Mouse (Mus musculus) midbrain, embryonic 16.5 days (tissue): Measurements from ENCODE around the gene Smarcad1. TPM values are rescaled to one million over a fixed set of nuclear protein-coding genes. Genes with fewer than 3 reads are reported as not detected.
"Not testable (repeated sequence)": the region's sequence is repeated elsewhere in the genome, so short reads cannot be mapped to it uniquely, and the experiment has no call there.

Source experiments
- ATAC-seq: fragments of 200-750 bp; cut with Nextera tagmentation; 2 replicates; pipeline ENCODE4 v1.8.0; 2017; ENCODE audit warnings: moderate TSS enrichment
- H3K27ac ChIP-seq: fragments of 300-500 bp; sonication (generic); 2 replicates; pipeline ENCODE4 v1.5.1; 2014; ENCODE audit warnings: mild to moderate bottlenecking, low read length, mixed read lengths
- H3K27me3 ChIP-seq: fragments of 300-500 bp; sonication (generic); 2 replicates; pipeline ENCODE4 v1.6.1; 2014; ENCODE audit warnings: low read depth, low read length, mixed read lengths; ENCODE audit not compliant: control insufficient read depth, insufficient read depth
- H3K36me3 ChIP-seq: fragments of 300-500 bp; sonication (generic); 2 replicates; pipeline ENCODE4 v1.6.1; 2014; ENCODE audit warnings: mild to moderate bottlenecking, low read length, moderate library complexity, mixed read lengths; ENCODE audit not compliant: control insufficient read depth, insufficient read depth
- H3K4me1 ChIP-seq: fragments of 300-500 bp; sonication (generic); 2 replicates; pipeline ENCODE4 v1.6.1; 2014; ENCODE audit warnings: mild to moderate bottlenecking, low read length, mixed read lengths; ENCODE audit not compliant: control insufficient read depth, insufficient read depth
- H3K4me2 ChIP-seq: fragments of 300-500 bp; sonication (generic); 2 replicates; pipeline ENCODE4 v1.6.1; 2014; ENCODE audit warnings: mild to moderate bottlenecking, low read length, mixed read lengths
- H3K4me3 ChIP-seq: fragments of 300-500 bp; sonication (generic); 2 replicates; pipeline ENCODE4 v1.5.1; 2014; ENCODE audit warnings: low read depth, mild to moderate bottlenecking, low read length, moderate library complexity, mixed read lengths
- H3K9ac ChIP-seq: fragments of 300-500 bp; sonication (generic); 2 replicates; pipeline ENCODE4 v1.6.1; 2014; ENCODE audit warnings: low read depth, low read length, mixed read lengths
- H3K9me3 ChIP-seq: fragments of 300-500 bp; sonication (generic); replicated peaks from 2 replicates; pipeline ENCODE4 v1.6.1; 2014; ENCODE audit warnings: mild to moderate bottlenecking, low read length, mixed read lengths; ENCODE audit not compliant: control insufficient read depth, poor library complexity, severe bottlenecking
- WGBS: fragments of 180-500 bp; shearing (Covaris S2); extraction: QIAGEN DNeasy Blood & Tissue Kit; methylation state at CpG from one replicate; pipeline ENCODE4 v1.1.7; 2014; 5-methylcytosine and 5-hydroxymethylcytosine counted together
- polyA plus RNA-seq: library from polyadenylated mRNA; unstranded; fragments of >200 nt; fragmentation: Nextera tagmentation; extraction: Ambion mirVana; gene quantifications from 2 replicates; pipeline ENCODE4 v1.2.1, GENCODE M21; 2015

The Smarcad1 gene
- polyA plus RNA-seq = 52.2 and 68.1 TPM in 2 replicates

- Histone ChIP-seq H3K36me3 (peaks cover 19% of the 10 kb centered on the region), H3K4me3 (peak within 1 kb of the TSS; percentile 85), H3K9me3 (no peaks in the 10 kb centered on the region), H3K9ac (peak within 1 kb of the TSS; percentile 99), H3K4me1 (peaks cover 11% of the 10 kb centered on the region), H3K27ac (peak within 1 kb of the TSS; percentile 99), H3K27me3 (no peaks in the 10 kb centered on the region), H3K4me2 (peak within 1 kb of the TSS; percentile 59)
- under 1% methylated on average over 77 of the region's 81 CpGs for WGBS
- ATAC-seq = peak; percentile 96
Observed at GRCm38 (mm10) chr6:65042491-65043171, at the start of gene Smarcad1. Gene Smarcad1 (plus strand): TSS chr6:65042583.

GRCm38 (mm10) chr6:64996824-64997421 lies 45.5 kb upstream of the Smarcad1 start:
- no peaks in the 10 kb centered on the region for H3K9me3 ChIP-seq
- 45% methylated on average over 13 of the region's 13 CpGs for WGBS
- H3K4me1 ChIP-seq = no peaks in the 10 kb centered on the region
- no peak overlapping the region for H3K27ac ChIP-seq
- H3K4me2 ChIP-seq = no peak overlapping the region
- no peaks in the 10 kb centered on the region for H3K27me3 ChIP-seq
- H3K9ac ChIP-seq = no peak overlapping the region
- H3K4me3 ChIP-seq = no peak overlapping the region
- H3K36me3 ChIP-seq = no peaks in the 10 kb centered on the region
- ATAC-seq = 0 out of 2 replicates have a peak, but pooled peaks have one; percentile 67

- 84% methylated on average over 2 of the region's 2 CpGs for WGBS
- no peaks in the 10 kb centered on the region for H3K9me3 ChIP-seq
Observed at GRCm38 (mm10) chr6:64997805-64998204, 44.6 kb upstream of the Smarcad1 start.

GRCm38 (mm10) chr6:65000757-65001156 lies 41.6 kb upstream of the Smarcad1 start:
- not testable (repeated sequence) for ATAC-seq, H3K4me1 ChIP-seq, H3K27me3 ChIP-seq, H3K9me3 ChIP-seq, H3K36me3 ChIP-seq, H3K9ac ChIP-seq, H3K27ac ChIP-seq, H3K4me2 ChIP-seq, H3K4me3 ChIP-seq
- 85% methylated on average over 5 of the region's 5 CpGs for WGBS

More at GRCm38 (mm10) chr6:64997805-64998204, 44.6 kb upstream of the Smarcad1 start:
- Histone ChIP-seq H3K27me3 (no peaks in the 10 kb centered on the region), H3K27ac (no peak overlapping the region), H3K4me1 (no peaks in the 10 kb centered on the region), H3K4me2 (no peak overlapping the region), H3K9ac (no peak overlapping the region), H3K4me3 (no peak overlapping the region), H3K36me3 (no peaks in the 10 kb centered on the region)
- no peak for ATAC-seq

GRCm38 (mm10) chr6:65002196-65002595 lies 40.2 kb upstream of the Smarcad1 start:
- Histone ChIP-seq H3K4me3 (no peak overlapping the region), H3K9me3 (no peaks in the 10 kb centered on the region), H3K4me1 (no peaks in the 10 kb centered on the region), H3K9ac (no peak overlapping the region), H3K27ac (no peak overlapping the region), H3K4me2 (no peak overlapping the region), H3K27me3 (no peaks in the 10 kb centered on the region), H3K36me3 (no peaks in the 10 kb centered on the region)
- WGBS = 83% methylated on average over 3 of the region's 3 CpGs
- no peak for ATAC-seq

GRCm38 (mm10) chr6:65008836-65009235 lies 33.5 kb upstream of the Smarcad1 start:
- Histone ChIP-seq H3K4me3 (no peak overlapping the region), H3K9ac (no peak overlapping the region), H3K4me1 (no peaks in the 10 kb centered on the region), H3K36me3 (no peaks in the 10 kb centered on the region), H3K4me2 (no peak overlapping the region), H3K27me3 (no peaks in the 10 kb centered on the region), H3K9me3 (no peaks in the 10 kb centered on the region), H3K27ac (no peak overlapping the region)
- WGBS = 91% methylated on average over 5 of the region's 5 CpGs
- ATAC-seq = no peak

- H3K9ac ChIP-seq = no peak overlapping the region
- ATAC-seq = no peak
- WGBS = 93% methylated on average over 5 of the region's 5 CpGs
Observed at GRCm38 (mm10) chr6:65011444-65011990, 30.9 kb upstream of the Smarcad1 start.

GRCm38 (mm10) chr6:65012142-65012541 lies 30.2 kb upstream of the Smarcad1 start:
- Histone ChIP-seq H3K9me3 (no peaks in the 10 kb centered on the region), H3K27me3 (no peaks in the 10 kb centered on the region), H3K4me1 (no peaks in the 10 kb centered on the region), H3K27ac (no peak overlapping the region), H3K9ac (no peak overlapping the region), H3K4me2 (no peak overlapping the region), H3K4me3 (no peak overlapping the region), H3K36me3 (no peaks in the 10 kb centered on the region)
- ATAC-seq = no peak
- 94% methylated on average over 2 of the region's 2 CpGs for WGBS

More at GRCm38 (mm10) chr6:65011444-65011990, 30.9 kb upstream of the Smarcad1 start:
- Histone ChIP-seq H3K36me3 (no peaks in the 10 kb centered on the region), H3K4me3 (no peak overlapping the region), H3K4me2 (no peak overlapping the region), H3K9me3 (no peaks in the 10 kb centered on the region), H3K27ac (no peak overlapping the region), H3K4me1 (no peaks in the 10 kb centered on the region), H3K27me3 (no peaks in the 10 kb centered on the region)

GRCm38 (mm10) chr6:65017566-65017965 lies 24.8 kb upstream of the Smarcad1 start:
- Histone ChIP-seq H3K4me3 (no peak overlapping the region), H3K9me3 (no peaks in the 10 kb centered on the region), H3K27me3 (no peaks in the 10 kb centered on the region), H3K4me1 (no peaks in the 10 kb centered on the region), H3K9ac (no peak overlapping the region), H3K4me2 (no peak overlapping the region), H3K36me3 (no peaks in the 10 kb centered on the region), H3K27ac (no peak overlapping the region)
- ATAC-seq = no peak
- WGBS = 95% methylated on average over 10 of the region's 10 CpGs
